Mouse (Mus musculus): ENCODE data around the gene Aoc1.
A peak's percentile ranks its signal among the peaks of the same experiment; 100 is the strongest.

The Aoc1 gene

GRCm38 (mm10) chr6:48903437-48903836 is 30.7 kb downstream of the Aoc1 start:
- peak; percentile 50 for DNase-seq (ENCODE audit: extremely low read depth, low read depth, low spot score)

GRCm38 (mm10) chr6:48905606-48906005 is 32.9 kb downstream of the Aoc1 start:
- DNase-seq (ENCODE audit: extremely low read depth, low read depth, low spot score) = no peak

GRCm38 (mm10) chr6:48906371-48906770 is 33.7 kb downstream of the Aoc1 start:
- no peak for DNase-seq (ENCODE audit: extremely low read depth, low read depth, low spot score)

GRCm38 (mm10) chr6:48909229-48909628 is 36.5 kb downstream of the Aoc1 start:
- DNase-seq (ENCODE audit: extremely low read depth, low read depth, low spot score) = no peak

- no peak for DNase-seq (ENCODE audit: extremely low read depth, low read depth, low spot score)
Measured at GRCm38 (mm10) chr6:48912033-48912432, 39.3 kb downstream of the Aoc1 start.

GRCm38 (mm10) chr6:48913587-48913986 is 40.9 kb downstream of the Aoc1 start:
- DNase-seq (ENCODE audit: extremely low read depth, low read depth, low spot score) = no peak

- DNase-seq (ENCODE audit: extremely low read depth, low read depth, low spot score) = no peak
Measured at GRCm38 (mm10) chr6:48929595-48929994, 56.9 kb downstream of the Aoc1 start, which contains the start of gene 1600015I10Rik. TSS of gene 1600015I10Rik (plus strand) at chr6:48929895.

- no peak for DNase-seq (ENCODE audit: extremely low read depth, low read depth, low spot score)
Measured at GRCm38 (mm10) chr6:48949596-48949995, 76.9 kb downstream of the Aoc1 start.

GRCm38 (mm10) chr6:48950676-48951075 is 78.0 kb downstream of the Aoc1 start:
- DNase-seq (ENCODE audit: extremely low read depth, low read depth, low spot score) = no peak

GRCm38 (mm10) chr6:48951630-48952029 is 78.9 kb downstream of the Aoc1 start:
- no peak for DNase-seq (ENCODE audit: extremely low read depth, low read depth, low spot score)

- no peak for DNase-seq (ENCODE audit: extremely low read depth, low read depth, low spot score)
Measured at GRCm38 (mm10) chr6:48953220-48953619, 80.5 kb downstream of the Aoc1 start.

- DNase-seq (ENCODE audit: extremely low read depth, low read depth, low spot score) = no peak
Measured at GRCm38 (mm10) chr6:48954211-48954610, 81.5 kb downstream of the Aoc1 start.

GRCm38 (mm10) chr6:48954946-48955345 is 82.2 kb downstream of the Aoc1 start:
- no peak for DNase-seq (ENCODE audit: extremely low read depth, low read depth, low spot score)

GRCm38 (mm10) chr6:48956785-48957184 is 84.1 kb downstream of the Aoc1 start:
- no peak for DNase-seq (ENCODE audit: extremely low read depth, low read depth, low spot score)

- DNase-seq (ENCODE audit: extremely low read depth, low read depth, low spot score) = no peak
Measured at GRCm38 (mm10) chr6:48958053-48958452, 85.4 kb downstream of the Aoc1 start.

All from fat pad, adult 2 months (tissue).